Mouse (Mus musculus) heart, adult 2 months (tissue): ENCODE measurements around the gene Kif28.

Experiments used
- CTCF ChIP-seq: fragments of 200-600 bp; IDR thresholded peaks from 2 replicates; pipeline ENCODE4 v1.8.1; 2022; ENCODE audit warnings: antibody characterized with exemption, mild to moderate bottlenecking, moderate library complexity
- EP300 ChIP-seq: fragments of 200-500 bp; IDR thresholded peaks from 2 replicates; pipeline ENCODE4 v1.6.1; 2011; ENCODE audit warnings: low read depth, low read length, control low read depth; ENCODE audit not compliant: insufficient read depth
- POLR2A ChIP-seq: fragments of 200-500 bp; IDR thresholded peaks from 2 replicates; pipeline ENCODE4 v1.6.1; 2011; ENCODE audit warnings: mild to moderate bottlenecking, low read depth, low read length, control low read depth; ENCODE audit not compliant: insufficient read depth

GRCm38 (mm10) chr1:179666971-179667370 lies 78.1 kb downstream of the Kif28 start:
- TF ChIP-seq EP300 (no peak), POLR2A (no peak), CTCF (no peak)
